Mouse (Mus musculus) kidney, embryonic 16.5 days (tissue): ENCODE measurements around the gene Sdr42e1. TPM values are rescaled to one million over a fixed set of nuclear protein-coding genes. Genes with fewer than 3 reads are reported as not detected.

Experiments used
- ATAC-seq: fragments of 200-750 bp; cut with Nextera tagmentation; 2 replicates; pipeline ENCODE4 v1.8.0; 2017; ENCODE audit warnings: moderate TSS enrichment; ENCODE audit not compliant: low FRiP score, low TSS enrichment
- H3K27ac ChIP-seq: fragments of 300-500 bp; sonication (generic); 2 replicates; pipeline ENCODE4 v1.5.1; 2014; ENCODE audit warnings: low read length
- H3K27me3 ChIP-seq: fragments of 300-500 bp; sonication (generic); 2 replicates; pipeline ENCODE4 v1.6.1; 2014; ENCODE audit warnings: low read length, control low read depth, mixed read lengths; ENCODE audit not compliant: insufficient read depth
- H3K36me3 ChIP-seq: fragments of 300-500 bp; sonication (generic); 2 replicates; pipeline ENCODE4 v1.6.1; 2014; ENCODE audit warnings: low read length, control low read depth, mixed read lengths; ENCODE audit not compliant: insufficient read depth
- H3K4me1 ChIP-seq: fragments of 300-500 bp; sonication (generic); 2 replicates; pipeline ENCODE4 v1.6.1; 2014; ENCODE audit warnings: low read length, control low read depth, mixed read lengths; ENCODE audit not compliant: insufficient read depth
- H3K4me2 ChIP-seq: fragments of 300-500 bp; sonication (generic); replicated peaks from 2 replicates; pipeline ENCODE4 v1.6.1; 2014; ENCODE audit warnings: low read depth, low read length
- H3K4me3 ChIP-seq: fragments of 300-500 bp; sonication (generic); 2 replicates; pipeline ENCODE4 v1.5.1; 2014; ENCODE audit warnings: mild to moderate bottlenecking, low read length
- H3K9ac ChIP-seq: fragments of 300-500 bp; sonication (generic); replicated peaks from 2 replicates; pipeline ENCODE4 v1.6.1; 2014; ENCODE audit warnings: low read length
- H3K9me3 ChIP-seq: fragments of 300-500 bp; sonication (generic); 2 replicates; pipeline ENCODE4 v1.6.1; 2016; ENCODE audit warnings: low read length, control low read depth
- WGBS: fragments of 180-500 bp; shearing (Covaris S2); extraction: QIAGEN DNeasy Blood & Tissue Kit; methylation state at CpG from one replicate; pipeline ENCODE4 v1.1.7; 2014; 5-methylcytosine and 5-hydroxymethylcytosine counted together
- polyA plus RNA-seq: library from polyadenylated mRNA; unstranded; fragments of >200 nt; fragmentation: Nextera tagmentation; extraction: Ambion mirVana; gene quantifications from 2 replicates; pipeline ENCODE4 v1.2.1, GENCODE M21; 2015

Gene Sdr42e1
- polyA plus RNA-seq, 1 experiment from 2014 or later, result 3.2 TPM

DNA sequence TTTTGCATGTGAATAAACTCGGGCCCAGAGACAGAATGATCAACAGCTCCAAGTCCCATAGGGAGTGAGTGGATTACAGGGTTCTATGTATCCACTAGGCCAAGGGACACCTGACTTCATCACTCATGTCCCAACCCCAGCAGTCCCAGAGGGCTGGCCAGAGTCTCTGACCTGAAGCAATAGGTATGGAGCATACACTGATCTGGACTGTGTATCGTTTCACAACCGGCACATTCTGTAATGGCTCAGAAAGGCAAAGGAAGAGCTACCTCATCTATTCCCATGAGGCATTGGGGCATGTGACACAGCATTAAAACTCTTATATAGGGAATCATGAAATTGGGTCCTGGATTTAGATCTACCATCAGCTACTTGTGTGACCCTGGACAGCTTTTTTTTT lies 931 bp downstream of the Sdr42e1 start:
- Histone ChIP-seq H3K27me3 (no peaks in the 10 kb centered on the region; the same call in 1 of the 2 replicates), H3K9ac (no peak overlapping the region), H3K4me1 (peaks cover 3% of the 10 kb centered on the region; the same call in 1 of the 2 replicates), H3K4me3 (no peak overlapping the region), H3K27ac (no peak overlapping the region), H3K9me3 (no peaks in the 10 kb centered on the region), H3K36me3 (no peaks in the 10 kb centered on the region), H3K4me2 (no peak overlapping the region)
- 84% methylated on average over 3 of the region's 3 CpGs for WGBS
- no peak for ATAC-seq

DNA sequence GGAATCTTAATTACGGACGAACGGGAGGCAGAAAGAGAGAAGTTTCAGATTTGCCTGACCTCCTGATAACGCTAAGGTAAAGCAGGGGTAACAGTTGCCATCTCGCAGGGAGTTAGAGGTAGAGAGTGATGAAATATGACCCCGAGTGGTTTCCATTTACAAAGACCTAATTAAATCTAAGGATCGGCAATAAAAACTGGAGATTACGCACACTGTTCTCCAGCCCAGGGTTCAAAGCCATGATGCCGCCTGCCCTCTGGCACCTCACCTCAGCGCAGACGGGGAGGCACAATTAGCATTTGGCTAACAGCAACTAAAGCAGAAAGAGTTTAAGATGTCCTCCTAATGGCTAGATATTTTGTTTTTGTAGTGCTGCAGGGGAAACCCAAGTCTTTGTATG lies 3.0 kb downstream of the Sdr42e1 start:
- Histone ChIP-seq H3K4me2 (no peak overlapping the region; the same call in 1 of the 2 replicates), H3K27me3 (no peaks in the 10 kb centered on the region; the same call in 1 of the 2 replicates), H3K36me3 (no peaks in the 10 kb centered on the region), H3K9me3 (no peaks in the 10 kb centered on the region), H3K4me3 (no peak overlapping the region; the same call in 1 of the 2 replicates), H3K4me1 (peaks cover 3% of the 10 kb centered on the region; the same call in 1 of the 2 replicates), H3K9ac (no peak overlapping the region), H3K27ac (no peak overlapping the region)
- WGBS, result 2% methylated on average over 11 of the region's 11 CpGs
- no peak for ATAC-seq

DNA sequence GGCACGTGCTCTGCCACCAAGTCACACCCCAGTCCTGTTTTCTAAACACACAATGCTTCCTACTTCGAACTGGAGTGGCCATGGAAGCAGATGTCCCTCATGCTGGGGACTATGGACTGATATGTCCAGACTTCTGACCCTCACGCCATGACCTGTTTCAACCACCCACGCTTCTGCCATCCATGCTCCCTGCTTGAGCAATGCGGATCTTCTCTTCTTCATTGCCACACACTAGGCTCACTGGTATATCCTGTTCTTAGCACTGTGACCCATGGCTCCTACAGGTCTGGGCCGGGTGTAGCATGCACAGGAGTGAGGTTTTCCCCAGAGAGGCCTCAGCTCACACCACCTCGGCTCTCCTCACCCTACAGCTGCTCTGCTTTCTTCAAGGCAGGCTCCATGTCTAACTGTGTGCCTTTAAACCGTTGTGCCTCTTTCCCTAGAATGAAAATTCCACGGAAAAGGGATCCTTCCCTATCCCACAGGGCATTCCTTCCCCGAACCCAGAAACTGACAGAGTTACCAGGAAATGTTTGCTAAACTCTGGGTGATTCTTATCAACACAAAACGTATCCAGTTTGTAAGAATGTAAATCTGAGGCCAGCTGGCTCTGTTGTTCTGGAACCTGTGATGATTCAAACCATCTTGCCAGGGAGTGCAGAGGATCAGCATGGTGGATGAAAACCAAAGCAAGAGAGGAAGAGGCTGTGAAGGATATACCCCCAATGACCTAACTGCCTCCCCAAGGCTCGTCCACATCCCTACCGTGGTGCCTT lies 6.0 kb downstream of the Sdr42e1 start:
- Histone ChIP-seq H3K4me1 (peaks cover 3% of the 10 kb centered on the region; the same call in 1 of the 2 replicates), H3K9me3 (no peaks in the 10 kb centered on the region), H3K4me2 (no peak overlapping the region), H3K27me3 (no peaks in the 10 kb centered on the region; the same call in 1 of the 2 replicates), H3K36me3 (no peaks in the 10 kb centered on the region), H3K27ac (no peak overlapping the region), H3K9ac (no peak overlapping the region), H3K4me3 (no peak overlapping the region)
- no peak for ATAC-seq
- 73% methylated on average over 13 of the region's 13 CpGs for WGBS

DNA sequence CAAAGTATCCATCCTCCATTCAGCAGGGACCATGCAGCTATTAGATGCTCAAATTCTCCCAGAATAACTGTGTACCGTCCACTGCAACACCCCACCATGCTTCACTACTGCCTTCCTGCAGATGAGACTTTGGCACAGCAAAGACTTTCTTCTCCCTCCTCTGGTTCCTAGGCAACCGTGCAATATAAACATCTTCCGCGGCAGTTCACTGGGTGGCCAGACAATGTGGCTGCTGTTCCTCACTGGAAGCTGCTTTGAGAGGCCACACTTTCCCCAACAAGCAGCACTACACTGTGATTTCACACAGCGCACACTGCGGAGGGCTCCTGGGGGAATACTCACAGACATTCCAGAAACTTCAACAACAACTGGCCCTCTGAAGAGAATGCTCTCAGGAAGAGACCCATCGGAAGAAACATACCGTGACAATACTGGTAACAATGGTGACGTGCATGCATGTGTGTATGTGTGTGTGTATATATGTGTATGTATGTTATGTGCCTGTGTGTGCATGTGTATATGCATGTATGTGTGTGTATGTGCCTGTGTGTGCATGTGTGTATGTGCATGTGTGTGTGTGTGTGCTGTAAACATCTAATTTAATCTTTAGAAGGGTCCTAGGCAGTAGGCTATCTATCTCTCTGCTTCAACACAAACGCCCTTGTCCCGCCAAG lies 13.0 kb downstream of the Sdr42e1 start:
- Histone ChIP-seq H3K36me3 (no peaks in the 10 kb centered on the region), H3K27me3 (no peaks in the 10 kb centered on the region), H3K4me1 (peaks cover 6% of the 10 kb centered on the region; the same call in 1 of the 2 replicates), H3K4me2 (no peak overlapping the region), H3K9me3 (no peaks in the 10 kb centered on the region), H3K9ac (no peak overlapping the region), H3K4me3 (no peak overlapping the region), H3K27ac (no peak overlapping the region)
- 21% methylated on average over 11 of the region's 11 CpGs for WGBS
- ATAC-seq, result peak; percentile 61

DNA sequence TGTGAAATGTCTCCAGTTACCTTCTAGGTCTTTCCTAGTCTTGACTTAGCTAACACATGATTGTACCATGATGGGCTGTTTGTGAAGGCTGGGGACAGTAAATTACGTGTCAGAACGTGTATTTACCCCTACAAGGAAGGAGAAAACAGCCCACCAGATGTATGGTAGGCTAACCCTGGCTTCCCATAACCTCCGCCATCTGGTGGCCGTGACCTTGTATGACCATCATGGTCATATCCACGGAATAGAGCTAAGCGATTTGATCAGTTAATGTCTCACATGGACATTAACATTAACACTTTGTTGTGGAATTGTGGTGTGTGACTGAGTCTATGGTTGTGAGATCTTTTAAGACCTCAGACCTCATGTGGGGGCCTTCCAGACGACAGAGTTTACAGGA lies 14.5 kb downstream of the Sdr42e1 start:
- Histone ChIP-seq H3K4me3 (no peak overlapping the region), H3K27me3 (no peaks in the 10 kb centered on the region), H3K27ac (no peak overlapping the region), H3K9ac (no peak overlapping the region), H3K4me1 (peaks cover 6% of the 10 kb centered on the region; the same call in 1 of the 2 replicates), H3K36me3 (no peaks in the 10 kb centered on the region), H3K9me3 (no peaks in the 10 kb centered on the region), H3K4me2 (no peak overlapping the region)
- 68% methylated on average over 7 of the region's 7 CpGs for WGBS
- no peak for ATAC-seq

DNA sequence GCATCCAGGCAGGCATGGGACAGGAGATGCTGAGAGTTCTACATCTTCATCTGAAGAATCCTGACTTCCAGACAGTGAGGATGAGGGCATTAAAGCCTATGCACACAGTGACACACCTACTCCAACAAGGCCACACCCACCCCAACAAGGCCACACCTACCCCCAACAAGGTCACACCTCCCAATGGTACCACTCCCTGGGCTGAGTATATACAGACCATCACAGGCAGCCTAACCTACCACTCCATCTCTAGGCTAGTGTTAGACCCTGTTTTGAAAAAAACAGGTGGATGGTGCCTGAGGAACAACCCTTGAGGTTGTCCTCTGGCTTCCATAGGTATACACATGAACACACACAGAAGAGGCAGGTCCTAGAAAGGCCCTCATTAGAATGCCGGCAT lies 21.2 kb downstream of the Sdr42e1 start:
- WGBS, result 100% methylated on average over 1 of the region's 1 CpGs
- no peak overlapping the region for H3K9ac ChIP-seq
- no peaks in the 10 kb centered on the region for H3K27me3 ChIP-seq
- H3K9me3 ChIP-seq, result peaks cover 6% of the 10 kb centered on the region
- no peaks in the 10 kb centered on the region for H3K4me1 ChIP-seq
- no peak overlapping the region for H3K4me3 ChIP-seq
- no peaks in the 10 kb centered on the region for H3K36me3 ChIP-seq
- H3K27ac ChIP-seq, result no peak overlapping the region
- no peak for ATAC-seq
- no peak overlapping the region for H3K4me2 ChIP-seq

DNA sequence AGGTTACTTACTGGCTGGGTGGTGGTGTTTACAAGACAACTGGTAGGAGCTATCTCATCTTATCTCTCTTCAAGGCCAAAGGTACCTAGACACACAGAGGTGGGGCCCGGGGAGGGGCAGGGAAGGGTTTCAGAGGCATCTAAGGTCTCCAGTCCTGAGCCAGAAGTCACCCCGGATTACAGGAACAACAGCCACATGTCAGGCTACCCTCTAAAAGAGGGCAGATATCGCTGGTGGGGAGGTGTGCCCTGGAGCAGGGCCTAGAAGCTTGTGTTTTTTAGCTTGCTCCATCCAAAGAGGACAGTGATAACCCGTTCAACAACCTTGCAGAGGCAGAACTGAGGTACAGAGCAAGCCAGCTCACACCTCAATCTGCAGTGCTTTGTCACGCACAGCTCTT lies 27.0 kb downstream of the Sdr42e1 start:
- no peaks in the 10 kb centered on the region for H3K36me3 ChIP-seq
- 65% methylated on average over 5 of the region's 5 CpGs for WGBS
- peaks cover 6% of the 10 kb centered on the region for H3K9me3 ChIP-seq
- ATAC-seq, result no peak
- H3K4me1 ChIP-seq, result no peaks in the 10 kb centered on the region
- no peak overlapping the region for H3K4me3 ChIP-seq
- no peaks in the 10 kb centered on the region for H3K27me3 ChIP-seq
- H3K27ac ChIP-seq, result no peak overlapping the region
- H3K4me2 ChIP-seq, result no peak overlapping the region
- no peak overlapping the region for H3K9ac ChIP-seq

DNA sequence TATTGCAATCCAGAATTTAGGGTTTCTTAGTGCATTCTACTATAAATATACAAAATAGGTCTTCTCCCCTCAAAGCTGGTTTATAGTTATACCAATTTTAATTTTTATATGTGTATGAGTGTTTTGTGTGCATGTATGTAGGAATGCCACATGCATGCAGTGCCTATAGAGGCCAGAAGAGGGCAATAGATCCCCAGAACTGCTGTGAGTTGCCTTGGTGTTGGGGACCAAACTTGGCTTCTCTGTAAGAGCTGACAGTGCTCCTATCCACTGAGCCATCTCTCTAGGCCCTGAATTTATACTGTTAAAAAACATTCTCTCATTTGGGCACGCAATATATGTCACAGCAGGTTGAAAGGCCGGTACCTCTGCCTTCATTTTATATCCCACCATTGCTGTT lies 27.5 kb downstream of the Sdr42e1 start:
- no peaks in the 10 kb centered on the region for H3K27me3 ChIP-seq
- no peaks in the 10 kb centered on the region for H3K4me1 ChIP-seq
- no peak overlapping the region for H3K9ac ChIP-seq
- H3K27ac ChIP-seq, result no peak overlapping the region
- H3K9me3 ChIP-seq, result peaks cover 6% of the 10 kb centered on the region
- no peak for ATAC-seq
- no peak overlapping the region for H3K4me3 ChIP-seq
- WGBS, result 45% methylated on average over 2 of the region's 2 CpGs
- no peak overlapping the region for H3K4me2 ChIP-seq
- H3K36me3 ChIP-seq, result no peaks in the 10 kb centered on the region

DNA sequence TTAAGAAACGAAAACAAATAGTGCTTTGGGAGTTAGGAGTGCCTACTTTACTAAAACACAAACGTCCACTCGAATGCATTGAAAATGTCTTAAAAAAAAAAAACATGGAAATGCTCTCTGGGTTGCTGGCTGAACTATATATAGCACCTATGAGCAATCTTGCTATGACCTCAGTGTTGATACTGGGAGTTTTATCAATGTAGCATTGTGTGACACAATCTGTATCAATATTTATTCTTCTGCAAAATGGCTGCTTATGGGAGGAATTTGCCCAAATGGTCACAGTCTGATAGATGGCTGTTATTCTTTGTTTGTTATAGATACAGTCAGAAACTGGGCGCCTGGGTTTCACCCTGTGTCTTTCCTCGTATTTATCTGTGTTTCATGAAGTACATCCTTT lies 28.0 kb downstream of the Sdr42e1 start:
- no peak for ATAC-seq
- Histone ChIP-seq H3K27ac (no peak overlapping the region), H3K9me3 (peaks cover 6% of the 10 kb centered on the region), H3K4me3 (no peak overlapping the region), H3K4me1 (no peaks in the 10 kb centered on the region), H3K4me2 (no peak overlapping the region), H3K36me3 (no peaks in the 10 kb centered on the region), H3K9ac (no peak overlapping the region), H3K27me3 (no peaks in the 10 kb centered on the region)
- 72% methylated on average over 5 of the region's 5 CpGs for WGBS

DNA sequence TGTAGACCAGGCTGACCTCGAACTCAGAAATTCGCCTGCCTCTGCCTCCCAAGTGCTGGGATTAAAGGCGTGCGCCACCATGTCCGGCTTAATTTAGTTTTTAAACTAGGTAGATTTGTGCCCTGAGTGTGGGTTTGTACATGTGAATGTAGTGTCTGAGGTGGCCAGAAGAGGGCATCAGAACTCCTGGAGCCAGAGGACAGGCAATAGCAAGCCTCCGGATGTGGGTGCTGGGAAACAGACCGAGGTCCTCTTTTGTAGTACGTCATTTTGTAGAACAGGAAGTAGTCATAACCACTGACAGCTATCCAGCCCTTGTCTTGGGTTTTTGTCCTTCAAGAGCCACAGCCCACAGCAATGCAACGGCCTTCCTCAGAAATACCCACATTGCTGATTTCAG lies 33.9 kb downstream of the Sdr42e1 start:
- H3K27ac ChIP-seq, result no peak overlapping the region
- no peaks in the 10 kb centered on the region for H3K36me3 ChIP-seq
- no peak overlapping the region for H3K4me2 ChIP-seq
- peaks cover 8% of the 10 kb centered on the region; the same call in 1 of the 2 replicates for H3K9me3 ChIP-seq
- no peaks in the 10 kb centered on the region for H3K4me1 ChIP-seq
- WGBS, result 95% methylated on average over 9 of the region's 9 CpGs
- no peak overlapping the region for H3K4me3 ChIP-seq
- ATAC-seq, result no peak
- no peak overlapping the region for H3K9ac ChIP-seq
- H3K27me3 ChIP-seq, result no peaks in the 10 kb centered on the region
